Mouse (Mus musculus) ovary, postnatal 36 days (tissue): ENCODE results near the gene Olfr1337.
"Not testable (repeated sequence)": the region's sequence is repeated elsewhere in the genome, so short reads cannot be mapped to it uniquely, and the experiment has no call there.

Experiments
- DNase-seq: peaks from one replicate; pipeline ENCODE4 v3.0.0; 2022; ENCODE audit warnings: low spot score, mixed read lengths

Olfr1337 gene

DNA sequence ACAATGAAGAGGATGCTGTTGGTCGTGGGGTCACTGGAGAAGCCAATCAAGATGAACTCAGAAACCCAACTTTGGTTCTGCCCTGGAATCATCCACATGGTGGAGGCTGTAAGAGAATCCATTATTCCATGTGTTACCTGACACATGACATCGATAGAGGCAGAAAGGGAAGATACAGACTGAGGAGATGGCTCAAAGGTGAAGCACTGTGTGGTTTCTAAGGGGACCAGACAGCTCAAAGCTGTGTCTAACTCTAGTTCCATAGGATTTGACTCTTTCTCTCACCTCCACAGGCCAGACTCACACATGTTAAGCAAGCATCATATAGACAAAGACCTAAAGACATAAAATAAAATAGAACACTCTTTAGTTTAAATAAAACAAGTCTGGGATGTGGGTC lies at the start of gene Olfr1337:
Olfr1337 (minus strand) TSS at position 101 of the 400 bp plus-strand sequence.
- no peak for DNase-seq

DNA sequence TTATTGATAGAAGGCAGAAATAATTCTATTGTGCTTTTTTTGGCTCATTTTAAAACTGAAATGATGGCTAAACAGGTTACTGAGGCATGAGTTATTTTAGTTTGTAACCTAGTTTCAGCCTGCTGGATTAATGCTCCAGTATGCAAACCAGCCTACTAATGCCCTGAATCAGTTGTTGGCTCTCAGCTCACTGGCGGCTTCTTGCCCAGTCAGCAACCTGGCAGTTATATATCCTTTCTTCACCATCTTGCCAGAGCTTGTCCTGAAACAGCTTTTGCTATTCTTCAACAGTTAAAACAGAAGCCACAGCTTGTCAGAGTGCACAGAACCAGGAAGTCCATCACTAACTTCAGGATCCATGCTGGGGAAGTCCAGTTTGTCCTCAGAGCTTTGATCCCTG lies 36.5 kb upstream of the Olfr1337 start:
- DNase-seq: no peak

DNA sequence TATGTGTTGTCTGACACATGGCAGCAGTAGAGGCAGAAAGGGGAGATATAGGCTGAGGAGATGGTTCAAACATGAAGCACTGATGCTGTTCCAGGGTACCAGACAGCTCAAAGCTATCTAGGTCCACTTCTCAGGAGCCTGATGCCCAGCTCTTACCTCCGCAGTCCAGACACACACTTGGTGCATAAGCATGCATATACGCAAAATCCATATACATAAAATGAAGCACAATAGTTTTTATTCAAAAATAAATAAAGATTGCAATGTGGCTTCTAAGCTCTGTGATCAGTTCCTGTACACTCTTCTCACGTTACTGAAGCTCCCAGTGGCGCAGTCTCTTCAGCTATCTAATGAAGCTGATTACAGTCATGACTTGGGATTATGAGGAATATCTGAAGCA lies 27.5 kb upstream of the Olfr1337 start, which contains the start of gene Olfr1335:
Olfr1335 (minus strand) TSS at position 101 of the 400 bp plus-strand sequence.
- no peak for DNase-seq

DNA sequence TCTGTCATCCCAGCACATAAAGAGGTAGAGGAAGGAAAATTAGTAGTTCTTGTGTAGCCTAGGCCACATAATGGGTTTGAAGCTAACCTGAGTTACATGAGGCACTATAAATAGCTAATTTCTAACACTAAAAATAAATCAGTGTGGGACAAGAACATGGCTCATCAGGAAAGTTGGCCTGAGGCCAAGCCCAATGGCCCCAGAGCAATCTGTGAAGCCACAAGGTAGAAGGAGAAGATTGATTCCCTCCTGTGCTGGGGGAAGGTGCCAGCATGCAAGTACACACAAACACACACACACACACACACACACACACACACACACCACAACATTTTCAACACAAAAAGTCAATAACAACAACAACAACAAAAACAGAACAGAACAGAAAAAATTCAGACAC lies 10.4 kb upstream of the Olfr1337 start:
- not testable (repeated sequence) for DNase-seq

DNA sequence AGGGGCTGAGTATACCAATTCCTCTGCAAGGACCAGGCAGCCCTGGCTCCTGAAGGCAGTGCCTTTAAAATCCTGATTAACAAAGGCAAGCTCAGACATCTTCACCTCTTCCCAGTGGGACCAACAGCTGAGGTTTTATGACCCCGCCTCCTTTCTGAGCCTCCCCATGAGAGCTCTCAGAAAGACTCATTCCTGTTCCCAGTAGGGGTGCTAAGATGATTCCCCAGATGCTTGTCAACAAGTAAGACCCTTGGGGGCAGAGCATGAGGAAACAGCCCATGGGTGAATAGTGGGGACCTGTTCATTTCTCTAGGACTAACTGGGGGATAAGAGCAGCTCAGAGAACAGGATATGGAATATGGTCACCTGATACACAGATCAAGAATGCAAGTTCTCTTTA lies 23.7 kb downstream of the Olfr1337 start, which contains the start of gene Olfr1338:
Olfr1338 (minus strand) TSS at position 101 of the 400 bp plus-strand sequence.
- no peak for DNase-seq

DNA sequence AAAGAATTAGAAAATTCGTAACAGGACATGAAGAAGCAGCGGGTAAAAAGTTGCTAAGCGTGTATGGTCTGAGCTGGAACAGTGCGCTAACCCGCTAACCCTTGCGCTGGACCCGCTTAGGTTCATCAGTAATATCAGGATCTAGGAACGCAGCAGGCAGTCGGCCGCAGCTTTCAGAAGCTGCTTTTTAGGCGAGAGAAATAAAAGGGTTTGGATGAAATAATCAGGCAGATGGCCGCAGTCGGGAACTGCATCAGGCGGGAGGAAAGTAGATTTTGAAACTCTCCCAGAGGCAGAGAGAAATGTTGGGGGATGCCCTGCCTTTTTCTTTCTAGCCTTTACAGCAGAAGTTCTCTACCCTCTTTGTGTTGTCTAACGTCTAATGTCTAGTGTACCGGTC lies 40.5 kb downstream of the Olfr1337 start:
- DNase-seq: no peak

DNA sequence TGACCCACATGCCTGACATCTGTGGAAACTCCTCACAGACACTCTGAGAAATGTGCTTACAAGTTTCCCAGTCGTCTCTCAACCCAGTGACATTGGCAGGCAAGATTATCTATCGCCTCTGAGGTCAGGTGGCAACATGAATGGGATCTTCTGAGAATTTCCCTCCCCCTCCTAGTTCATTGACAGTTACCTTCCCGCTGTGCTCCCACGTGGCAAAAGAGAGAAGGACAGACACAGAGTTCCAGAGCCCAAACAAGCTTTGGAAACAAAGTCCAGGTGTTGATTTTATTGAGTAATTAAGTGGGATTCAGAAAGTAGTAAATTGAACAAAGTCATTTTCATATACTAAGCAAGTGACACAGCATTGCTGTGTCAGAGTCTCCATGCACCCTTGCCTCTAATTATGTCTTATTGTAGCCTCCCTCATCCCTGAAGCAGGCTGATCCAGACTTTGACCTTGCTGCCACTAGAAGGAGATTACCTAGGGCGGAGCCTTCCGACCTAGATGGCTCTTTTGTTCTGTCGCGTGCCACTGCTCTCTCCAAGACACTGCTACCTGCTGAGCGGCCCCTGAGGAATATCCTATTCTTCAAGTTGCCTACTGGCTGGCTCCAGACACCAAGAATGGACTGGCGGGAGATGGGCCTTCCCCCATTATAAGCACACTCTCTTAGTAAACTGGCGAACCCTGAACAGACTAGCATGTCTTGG lies 41.2 kb downstream of the Olfr1337 start:
- DNase-seq: no peak

DNA sequence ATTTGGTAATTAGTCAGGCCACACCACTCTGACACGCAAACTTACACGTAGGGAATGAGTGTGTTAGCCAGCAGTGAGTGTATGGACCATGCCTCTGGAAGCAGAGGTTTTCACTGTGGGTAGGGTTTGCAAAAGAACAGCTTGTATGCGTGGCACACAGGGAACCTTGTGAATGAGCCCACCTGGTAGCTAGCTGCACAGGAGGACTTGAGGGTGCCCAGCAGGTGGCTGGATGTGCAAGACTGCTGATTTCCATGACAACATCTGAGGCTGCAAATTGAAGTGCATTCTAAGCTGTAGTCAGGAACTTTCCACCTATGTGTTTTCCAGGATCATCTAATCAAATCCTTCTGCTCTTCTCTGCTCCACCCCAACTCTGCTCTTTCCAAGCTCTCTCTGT lies 42.8 kb downstream of the Olfr1337 start:
- no peak for DNase-seq

DNA sequence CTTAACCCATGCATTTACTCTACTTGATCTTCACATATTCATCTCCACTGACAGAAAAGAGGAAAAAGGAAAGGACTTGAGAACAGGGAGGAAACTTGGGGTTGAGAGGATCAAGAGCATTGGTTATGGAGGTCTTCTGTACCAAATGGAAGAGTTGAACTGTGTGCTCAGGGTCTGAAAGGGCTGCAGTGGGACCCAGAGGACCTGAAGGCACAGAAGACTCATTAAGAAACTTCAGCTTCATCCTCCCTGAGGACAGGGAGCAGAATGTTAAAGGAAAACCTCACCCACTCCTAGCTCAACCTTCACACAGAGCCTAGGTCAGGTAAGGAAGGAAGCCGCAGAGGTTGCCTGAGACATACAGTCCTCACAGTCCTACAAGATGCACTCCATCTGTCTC lies 50.5 kb downstream of the Olfr1337 start, which contains the start of gene Olfr1339:
Olfr1339 (plus strand) TSS at position 301 of the 400 bp plus-strand sequence.
- no peak for DNase-seq
